Mouse (Mus musculus) lung, postnatal 14 days (tissue): ENCODE data around the gene Fam205a3.
"Not testable (repeated sequence)": the region's sequence is repeated elsewhere in the genome, so short reads cannot be mapped to it uniquely, and the experiment has no call there.

ENCODE experiments used
- DNase-seq: peaks from one replicate; pipeline ENCODE4 v3.0.0; 2021

Gene Fam205a3

GRCm38 (mm10) chr4:42318034-42318433 lies at the start of gene Fam205a3:
Fam205a3 (plus strand) TSS chr4:42318334.
- DNase-seq = not testable (repeated sequence)

DNA sequence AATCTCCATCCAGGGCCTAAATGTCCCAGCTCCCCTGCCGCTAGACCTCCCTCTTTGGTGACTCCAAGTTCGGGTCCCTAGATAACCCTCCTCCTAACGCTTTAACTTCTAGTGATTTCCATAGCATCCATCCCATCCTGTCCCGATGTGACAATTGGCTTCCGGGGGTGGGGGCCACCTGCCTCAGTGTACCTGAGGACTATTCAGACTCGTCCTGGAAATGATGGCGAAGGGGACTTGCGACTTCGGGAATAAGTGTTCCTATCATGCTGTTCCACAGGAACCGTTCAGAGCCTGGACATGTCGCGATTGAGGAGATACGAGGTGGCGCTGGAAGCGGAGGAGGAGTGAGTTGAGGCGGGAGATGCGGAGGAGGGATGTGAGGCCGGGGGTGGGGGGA lies 24.2 kb upstream of the Fam205a3 start, which contains the start of gene Gm21953:
Gene Gm21953 (plus strand): TSS at position 301 of the 400 bp plus-strand sequence.
- DNase-seq = not testable (repeated sequence)
